Mouse (Mus musculus): ENCODE measurements at regions not wholly inside any gene's neighbourhood (a gene's known extent, or its start where the extent isn't known, plus 50 kb on each side); places are given as distances from the start of the nearest gene placed in this dataset.

- Histone ChIP-seq H3K4me2 (ENCODE audit: low read depth, low read length) (no peak overlapping the region), H3K4me1 (ENCODE audit: insufficient read depth) (no peaks in the 10 kb centered on the region), H3K4me3 (ENCODE audit: low read depth, low read length) (no peak overlapping the region), H3K9me3 (ENCODE audit: low read length) (no peaks in the 10 kb centered on the region), H3K27me3 (ENCODE audit: insufficient read depth, low read length) (no peaks in the 10 kb centered on the region), H3K9ac (replicated peaks) (no peak overlapping the region), H3K27ac (ENCODE audit: low read depth) (no peak overlapping the region), H3K36me3 (replicated peaks; ENCODE audit: insufficient read depth, low read length) (no peaks in the 10 kb centered on the region)
- TF ChIP-seq EP300 (IDR thresholded peaks at IDR 0.05; ENCODE audit: low read depth) (no peak), CTCF (IDR thresholded peaks at IDR 0.05; ENCODE audit: low read depth) (no peak)
- no peak for ATAC-seq
- no peak for DNase-seq
Measured at GRCm38 (mm10) chr17:62109052-62109451, 772.1 kb downstream of the Efna5 start.

DNA sequence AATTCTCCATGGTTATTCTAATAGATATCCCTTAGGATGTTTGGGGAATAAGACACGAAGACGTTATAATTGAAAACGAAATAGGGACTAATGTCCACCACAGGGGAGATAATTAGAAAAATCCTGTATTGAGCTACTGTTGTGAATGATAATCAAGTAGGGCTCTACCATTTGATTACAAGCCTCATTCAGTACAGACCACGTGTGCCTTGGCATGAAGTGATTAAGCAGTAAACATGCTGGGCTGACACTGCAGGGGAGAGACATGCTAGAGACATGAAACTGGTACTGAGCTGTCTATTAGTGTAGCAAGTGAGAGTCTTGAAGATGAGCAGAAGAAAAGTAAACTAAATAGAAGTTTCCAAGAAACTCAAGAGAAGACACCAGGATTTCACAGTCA, 797.8 kb downstream of the Efna5 start:
- H3K4me2 ChIP-seq (ENCODE audit: low read depth, low read length): no peak overlapping the region
- H3K4me3 ChIP-seq (ENCODE audit: low read depth, low read length): no peak overlapping the region
- H3K9ac ChIP-seq (replicated peaks): no peak overlapping the region
- DNase-seq (no peak), ATAC-seq (no peak)
- H3K4me1 ChIP-seq (ENCODE audit: insufficient read depth): no peaks in the 10 kb centered on the region
- H3K27ac ChIP-seq (ENCODE audit: low read depth): no peak overlapping the region
- TF ChIP-seq EP300 (IDR thresholded peaks at IDR 0.05; ENCODE audit: low read depth) (no peak), CTCF (IDR thresholded peaks at IDR 0.05; ENCODE audit: low read depth) (no peak)
- 68% methylated on average over 4 of the region's 4 CpGs for WGBS (ENCODE audit: insufficient replicate concordance)
- H3K36me3 ChIP-seq (replicated peaks; ENCODE audit: insufficient read depth, low read length): no peaks in the 10 kb centered on the region
- no peaks in the 10 kb centered on the region for H3K9me3 ChIP-seq (ENCODE audit: low read length)
- H3K27me3 ChIP-seq (ENCODE audit: insufficient read depth, low read length): no peaks in the 10 kb centered on the region

- 72% methylated on average over 7 of the region's 7 CpGs for WGBS (ENCODE audit: insufficient replicate concordance)
- Histone ChIP-seq H3K4me3 (ENCODE audit: low read depth, low read length) (no peak overlapping the region), H3K4me1 (ENCODE audit: insufficient read depth) (no peaks in the 10 kb centered on the region), H3K4me2 (ENCODE audit: low read depth, low read length) (no peak overlapping the region), H3K9ac (replicated peaks) (no peak overlapping the region), H3K9me3 (ENCODE audit: low read length) (no peaks in the 10 kb centered on the region), H3K27me3 (ENCODE audit: insufficient read depth, low read length) (no peaks in the 10 kb centered on the region), H3K36me3 (replicated peaks; ENCODE audit: insufficient read depth, low read length) (no peaks in the 10 kb centered on the region), H3K27ac (ENCODE audit: low read depth) (no peak overlapping the region)
- DNase-seq (no peak), ATAC-seq (no peak)
- TF ChIP-seq CTCF (IDR thresholded peaks at IDR 0.05; ENCODE audit: low read depth) (no peak), EP300 (IDR thresholded peaks at IDR 0.05; ENCODE audit: low read depth) (no peak)
Measured at GRCm38 (mm10) chr17:62077604-62078003, 803.5 kb downstream of the Efna5 start.

- no peaks in the 10 kb centered on the region for H3K9me3 ChIP-seq (ENCODE audit: low read length)
- no peak overlapping the region for H3K4me2 ChIP-seq (ENCODE audit: low read depth, low read length)
- no peaks in the 10 kb centered on the region for H3K36me3 ChIP-seq (replicated peaks; ENCODE audit: insufficient read depth, low read length)
- ATAC-seq: no peak
- TF ChIP-seq EP300 (IDR thresholded peaks at IDR 0.05; ENCODE audit: low read depth) (no peak), CTCF (IDR thresholded peaks at IDR 0.05; ENCODE audit: low read depth) (no peak)
- H3K9ac ChIP-seq (replicated peaks): no peak overlapping the region
- no peak overlapping the region for H3K4me3 ChIP-seq (ENCODE audit: low read depth, low read length)
- H3K27me3 ChIP-seq (ENCODE audit: insufficient read depth, low read length): no peaks in the 10 kb centered on the region
- 67% methylated on average over 1 of the region's 1 CpGs for WGBS (ENCODE audit: insufficient replicate concordance)
- no peaks in the 10 kb centered on the region for H3K4me1 ChIP-seq (ENCODE audit: insufficient read depth)
- no peak for DNase-seq
- H3K27ac ChIP-seq (ENCODE audit: low read depth): no peak overlapping the region
Measured at GRCm38 (mm10) chr17:62064939-62065338, 816.2 kb downstream of the Efna5 start.

DNA sequence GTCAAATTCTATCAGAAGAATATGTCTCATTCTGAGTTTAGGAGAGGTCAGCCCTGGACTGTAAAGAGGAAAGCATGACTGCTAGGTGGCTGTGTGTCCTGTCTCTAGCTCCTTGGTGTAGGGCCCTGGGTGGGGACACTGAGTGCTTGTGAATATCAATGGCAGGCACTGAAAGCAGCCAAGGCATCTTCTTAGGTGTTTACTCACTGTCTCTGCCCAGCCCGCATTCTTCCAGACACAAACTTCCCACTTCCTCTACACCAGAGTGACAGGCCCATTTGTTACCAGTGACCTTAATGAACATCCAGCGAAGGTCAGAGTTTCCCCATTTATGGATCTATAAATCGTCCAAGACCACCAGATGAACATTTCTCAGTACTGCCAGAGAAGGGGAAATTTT, 823.1 kb downstream of the Efna5 start:
- no peaks in the 10 kb centered on the region for H3K36me3 ChIP-seq (replicated peaks; ENCODE audit: insufficient read depth, low read length)
- ATAC-seq: no peak
- no peaks in the 10 kb centered on the region for H3K9me3 ChIP-seq (ENCODE audit: low read length)
- H3K4me2 ChIP-seq (ENCODE audit: low read depth, low read length): no peak overlapping the region
- no peak overlapping the region for H3K9ac ChIP-seq (replicated peaks)
- no peak for TF ChIP-seq CTCF (IDR thresholded peaks at IDR 0.05; ENCODE audit: low read depth)
- no peak for TF ChIP-seq EP300 (IDR thresholded peaks at IDR 0.05; ENCODE audit: low read depth)
- no peaks in the 10 kb centered on the region for H3K27me3 ChIP-seq (ENCODE audit: insufficient read depth, low read length)
- no peaks in the 10 kb centered on the region for H3K4me1 ChIP-seq (ENCODE audit: insufficient read depth)
- 56% methylated on average over 3 of the region's 3 CpGs for WGBS (ENCODE audit: insufficient replicate concordance)
- H3K4me3 ChIP-seq (ENCODE audit: low read depth, low read length): no peak overlapping the region
- DNase-seq: no peak
- no peak overlapping the region for H3K27ac ChIP-seq (ENCODE audit: low read depth)

DNA sequence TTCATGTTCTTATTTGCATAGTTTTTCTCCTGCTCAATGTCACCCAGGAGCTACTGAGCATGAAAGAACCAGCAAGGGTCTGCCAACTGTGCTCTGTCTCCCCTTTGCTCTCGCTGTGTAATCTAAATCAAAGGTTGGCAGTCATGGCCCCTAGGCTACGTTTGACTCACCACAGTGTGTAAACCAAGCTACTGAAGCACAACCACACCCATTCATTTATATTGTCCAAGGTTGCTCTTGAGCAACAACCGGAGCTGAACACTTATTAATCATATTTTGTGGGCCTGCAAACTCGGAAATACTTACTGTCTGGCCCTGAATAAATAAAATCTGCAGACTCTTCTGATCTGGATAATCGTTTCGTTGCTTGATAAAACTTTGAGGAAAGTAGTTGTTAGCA, 826.3 kb downstream of the Efna5 start:
- H3K36me3 ChIP-seq (replicated peaks; ENCODE audit: insufficient read depth, low read length): no peaks in the 10 kb centered on the region
- no peak for TF ChIP-seq CTCF (IDR thresholded peaks at IDR 0.05; ENCODE audit: low read depth)
- TF ChIP-seq EP300 (IDR thresholded peaks at IDR 0.05; ENCODE audit: low read depth): no peak
- ATAC-seq (no peak), DNase-seq (no peak)
- H3K4me1 ChIP-seq (ENCODE audit: insufficient read depth): no peaks in the 10 kb centered on the region
- no peak overlapping the region for H3K4me3 ChIP-seq (ENCODE audit: low read depth, low read length)
- no peak overlapping the region for H3K27ac ChIP-seq (ENCODE audit: low read depth)
- 62% methylated on average over 6 of the region's 6 CpGs for WGBS (ENCODE audit: insufficient replicate concordance)
- no peaks in the 10 kb centered on the region for H3K9me3 ChIP-seq (ENCODE audit: low read length)
- H3K27me3 ChIP-seq (ENCODE audit: insufficient read depth, low read length): no peaks in the 10 kb centered on the region
- no peak overlapping the region for H3K4me2 ChIP-seq (ENCODE audit: low read depth, low read length)
- no peak overlapping the region for H3K9ac ChIP-seq (replicated peaks)

- TF ChIP-seq CTCF (IDR thresholded peaks at IDR 0.05; ENCODE audit: low read depth) (no peak), EP300 (IDR thresholded peaks at IDR 0.05; ENCODE audit: low read depth) (no peak)
- ATAC-seq: no peak
- no peaks in the 10 kb centered on the region for H3K27me3 ChIP-seq (ENCODE audit: insufficient read depth, low read length)
Measured at GRCm38 (mm10) chr17:62048989-62049388, 832.1 kb downstream of the Efna5 start.

More at GRCm38 (mm10) chr17:62048989-62049388, 832.1 kb downstream of the Efna5 start:
- H3K9me3 ChIP-seq (ENCODE audit: low read length): no peaks in the 10 kb centered on the region
- WGBS (ENCODE audit: insufficient replicate concordance): 75% methylated on average over 3 of the region's 3 CpGs
- no peaks in the 10 kb centered on the region for H3K36me3 ChIP-seq (replicated peaks; ENCODE audit: insufficient read depth, low read length)
- no peaks in the 10 kb centered on the region for H3K4me1 ChIP-seq (ENCODE audit: insufficient read depth)
- H3K9ac ChIP-seq (replicated peaks): no peak overlapping the region
- no peak overlapping the region for H3K4me2 ChIP-seq (ENCODE audit: low read depth, low read length)
- DNase-seq: no peak
- no peak overlapping the region for H3K4me3 ChIP-seq (ENCODE audit: low read depth, low read length)
- H3K27ac ChIP-seq (ENCODE audit: low read depth): no peak overlapping the region

Data from liver, postnatal 0 days (tissue).